Mouse (Mus musculus): ENCODE results near the gene Hcn4.
A peak's percentile ranks its signal among the peaks of the same experiment; 100 is the strongest.

Gene Hcn4

GRCm38 (mm10) chr9:58847676-58848075 is 24.5 kb downstream of the Hcn4 start:
- DNase-seq (ENCODE audit: low spot score in 2 of 2): no peak

- DNase-seq (ENCODE audit: low spot score in 2 of 2): no peak
These were observed 26.5 kb downstream of the Hcn4 start for GRCm38 (mm10) chr9:58849576-58850315.

- no peak for DNase-seq (ENCODE audit: low spot score in 2 of 2)
These were observed 31.7 kb downstream of the Hcn4 start for GRCm38 (mm10) chr9:58854931-58855330.

- no peak for DNase-seq (ENCODE audit: low spot score in 2 of 2)
These were observed 35.9 kb downstream of the Hcn4 start for GRCm38 (mm10) chr9:58859080-58859635.

- no peak for DNase-seq (ENCODE audit: low spot score in 2 of 2)
These were observed 40.6 kb downstream of the Hcn4 start for GRCm38 (mm10) chr9:58863826-58864225.

- no peak for DNase-seq (ENCODE audit: low spot score in 2 of 2)
These were observed 47.9 kb downstream of the Hcn4 start for GRCm38 (mm10) chr9:58871141-58871540.

- peak; percentile 45 to 60 for DNase-seq (ENCODE audit: low spot score in 2 of 2)
These were observed 50.5 kb downstream of the Hcn4 start for GRCm38 (mm10) chr9:58873541-58874324.

GRCm38 (mm10) chr9:58874354-58874753 is 51.1 kb downstream of the Hcn4 start:
- no peak for DNase-seq (ENCODE audit: low spot score in 2 of 2)

GRCm38 (mm10) chr9:58875439-58875838 is 52.2 kb downstream of the Hcn4 start:
- DNase-seq (ENCODE audit: low spot score in 2 of 2): no peak

GRCm38 (mm10) chr9:58876946-58877625 is 53.9 kb downstream of the Hcn4 start:
- no peak for DNase-seq (ENCODE audit: low spot score in 2 of 2)

GRCm38 (mm10) chr9:58879836-58880235 is 56.6 kb downstream of the Hcn4 start:
- no peak for DNase-seq (ENCODE audit: low spot score in 2 of 2)

GRCm38 (mm10) chr9:58882686-58883085 is 59.5 kb downstream of the Hcn4 start:
- DNase-seq (ENCODE audit: low spot score in 2 of 2): no peak

- DNase-seq (ENCODE audit: low spot score in 2 of 2): no peak
These were observed 66.7 kb downstream of the Hcn4 start for GRCm38 (mm10) chr9:58889782-58890448.

- DNase-seq (ENCODE audit: low spot score in 2 of 2): no peak
These were observed 67.7 kb downstream of the Hcn4 start for GRCm38 (mm10) chr9:58890893-58891292.

- DNase-seq (ENCODE audit: low spot score in 2 of 2): no peak
These were observed 68.8 kb downstream of the Hcn4 start for GRCm38 (mm10) chr9:58891840-58892640.

GRCm38 (mm10) chr9:58899602-58900001 is 76.4 kb downstream of the Hcn4 start:
- no peak for DNase-seq (ENCODE audit: low spot score in 2 of 2)

- peak; percentile 22 to 31 for DNase-seq (ENCODE audit: low spot score in 2 of 2)
These were observed 79.8 kb downstream of the Hcn4 start for GRCm38 (mm10) chr9:58902869-58903585.

Data from frontal cortex, postnatal 25 days (tissue).